Mouse (Mus musculus) fat pad, adult 2 months (tissue): ENCODE data around the gene Rpl10a.
"Not testable (repeated sequence)": the region's sequence is repeated elsewhere in the genome, so short reads cannot be mapped to it uniquely, and the experiment has no call there.

Source experiments
- DNase-seq: peaks from one replicate; pipeline ENCODE4 v3.0.0-alpha.2; 2011; ENCODE audit warnings: low read depth, low spot score; ENCODE audit errors: extremely low read depth

The Rpl10a gene

GRCm38 (mm10) chr17:28355871-28356270 lies 27.6 kb downstream of the Rpl10a start:
- no peak for DNase-seq

DNA sequence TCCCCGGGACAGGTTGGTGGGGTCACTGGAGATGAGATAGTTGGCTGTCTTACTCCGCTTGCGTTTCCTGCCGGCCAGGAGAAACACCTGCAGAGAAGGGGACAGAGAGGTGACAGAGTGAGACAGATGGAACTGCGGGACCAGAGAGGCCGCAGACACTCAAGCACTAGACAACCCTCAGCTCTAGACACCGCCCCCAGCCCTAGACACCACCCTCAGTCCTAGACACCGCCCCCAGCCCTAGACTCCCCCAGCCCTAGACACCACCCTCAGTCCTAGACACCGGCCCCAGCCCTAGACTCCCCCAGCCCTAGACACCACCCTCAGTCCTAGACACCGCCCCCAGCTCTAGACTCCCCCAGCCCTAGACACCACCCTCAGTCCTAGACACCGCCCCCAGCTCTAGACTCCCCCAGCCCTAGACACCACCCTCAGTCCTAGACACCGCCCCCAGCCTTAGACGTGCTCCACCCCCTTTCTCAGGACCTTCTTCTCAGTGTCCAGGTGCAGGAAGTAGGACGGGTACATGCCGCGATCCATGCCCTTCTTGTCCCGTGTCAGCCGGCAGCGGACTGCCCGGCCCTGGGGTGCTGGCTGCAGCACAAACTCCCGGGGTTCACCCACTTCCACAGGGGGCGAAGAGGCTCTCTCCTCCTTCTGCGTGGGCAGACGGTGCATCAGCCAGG lies 30.4 kb downstream of the Rpl10a start:
- not testable (repeated sequence) for DNase-seq

DNA sequence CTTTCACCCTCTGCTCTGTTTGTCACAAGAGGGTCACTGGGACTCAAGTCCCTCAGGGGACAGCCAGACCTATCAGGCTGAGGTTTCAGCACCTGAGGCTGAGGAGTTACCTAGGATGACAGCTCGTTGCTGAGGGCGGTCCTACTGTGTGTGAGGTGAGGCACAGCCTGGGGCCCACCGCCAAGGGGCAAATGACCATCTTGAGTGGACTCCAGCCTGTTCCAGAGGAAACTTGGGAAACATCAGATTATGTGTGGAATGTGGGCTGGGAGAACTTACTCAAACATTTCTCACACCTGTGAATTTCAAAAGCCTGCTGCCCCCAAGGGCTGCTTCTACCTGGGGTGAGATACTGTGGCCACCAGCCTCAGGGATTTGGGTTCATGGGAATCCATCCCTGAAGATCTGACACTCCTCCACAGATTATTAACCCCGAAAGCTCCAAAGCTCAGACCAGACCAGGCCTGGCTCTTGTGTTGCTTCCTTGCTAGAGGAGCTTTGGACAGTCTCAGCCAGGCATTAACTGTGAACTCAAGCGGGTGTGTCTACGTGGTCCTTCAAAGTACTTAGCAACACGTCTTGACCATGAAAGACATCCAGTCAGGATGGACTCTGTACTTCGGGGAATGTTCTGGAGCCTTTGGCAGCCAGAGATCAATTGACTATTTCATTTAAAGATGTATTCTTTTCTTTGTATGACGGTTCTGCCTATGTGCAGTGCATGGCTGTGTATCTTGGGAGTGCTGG lies 32.4 kb downstream of the Rpl10a start:
- DNase-seq, result no peak

- no peak for DNase-seq
These were observed 33.8 kb downstream of the Rpl10a start for GRCm38 (mm10) chr17:28361921-28362652.

DNA sequence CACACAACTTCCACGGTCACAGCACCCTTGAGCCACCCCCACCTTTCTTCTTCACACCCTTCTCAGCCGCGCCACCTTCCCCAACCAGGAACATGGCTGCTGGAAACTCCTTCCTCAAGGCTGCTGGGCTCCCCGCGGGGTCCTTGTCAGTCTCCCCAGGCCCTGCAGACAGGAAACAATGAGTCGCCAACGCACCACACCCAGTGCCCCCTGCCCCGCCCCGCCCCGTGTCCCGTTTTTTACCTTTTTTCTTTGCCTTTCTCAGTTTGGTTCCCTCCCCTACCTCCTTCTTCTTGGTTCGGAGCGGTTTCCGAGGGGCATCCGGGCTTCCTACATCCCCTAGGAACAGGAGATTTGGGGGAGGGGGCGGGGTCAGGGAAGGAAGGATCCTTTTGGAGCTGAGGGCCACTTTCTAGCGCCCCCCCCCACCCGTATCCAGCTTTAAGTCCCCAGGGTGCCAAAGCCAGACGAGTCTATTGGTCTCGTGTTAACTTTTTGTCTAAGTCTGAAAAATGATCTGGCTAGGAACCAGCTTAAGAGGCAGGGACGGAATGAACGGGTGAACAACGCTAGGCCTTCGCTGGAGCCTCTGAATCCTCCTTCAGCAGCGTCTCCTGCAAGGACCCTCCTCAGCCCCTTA lies 34.5 kb downstream of the Rpl10a start:
- no peak for DNase-seq

DNA sequence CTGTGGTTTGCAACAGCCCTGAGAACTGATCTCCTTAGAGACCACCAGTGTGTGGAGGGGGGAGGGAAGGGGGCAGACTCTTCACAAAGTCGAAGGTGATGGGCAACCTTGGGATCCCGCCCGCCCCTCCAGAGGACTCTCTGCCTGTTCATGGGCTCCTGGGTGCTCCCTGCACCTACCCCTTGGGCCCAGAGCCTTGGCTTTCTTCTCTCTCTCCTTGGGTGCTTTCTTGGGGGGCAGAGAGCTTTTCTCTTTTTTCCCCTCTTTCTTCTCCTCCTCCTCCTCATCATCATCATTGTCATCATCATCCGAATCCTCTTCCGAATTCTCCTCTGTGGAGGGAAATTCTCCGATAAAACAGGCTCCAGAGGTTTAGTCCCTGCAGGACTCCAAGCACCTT lies 35.2 kb downstream of the Rpl10a start:
- no peak for DNase-seq

GRCm38 (mm10) chr17:28365122-28365521 lies 36.9 kb downstream of the Rpl10a start, which contains the start of gene Tulp1:
Gene Tulp1, minus strand, starts transcription at chr17:28365222.
- no peak for DNase-seq

- no peak for DNase-seq
These were observed 40.2 kb downstream of the Rpl10a start for GRCm38 (mm10) chr17:28368449-28368848.

- DNase-seq, result no peak
These were observed 40.8 kb downstream of the Rpl10a start for GRCm38 (mm10) chr17:28369056-28369455.

GRCm38 (mm10) chr17:28371286-28371685 lies 43.0 kb downstream of the Rpl10a start:
- DNase-seq, result no peak

DNA sequence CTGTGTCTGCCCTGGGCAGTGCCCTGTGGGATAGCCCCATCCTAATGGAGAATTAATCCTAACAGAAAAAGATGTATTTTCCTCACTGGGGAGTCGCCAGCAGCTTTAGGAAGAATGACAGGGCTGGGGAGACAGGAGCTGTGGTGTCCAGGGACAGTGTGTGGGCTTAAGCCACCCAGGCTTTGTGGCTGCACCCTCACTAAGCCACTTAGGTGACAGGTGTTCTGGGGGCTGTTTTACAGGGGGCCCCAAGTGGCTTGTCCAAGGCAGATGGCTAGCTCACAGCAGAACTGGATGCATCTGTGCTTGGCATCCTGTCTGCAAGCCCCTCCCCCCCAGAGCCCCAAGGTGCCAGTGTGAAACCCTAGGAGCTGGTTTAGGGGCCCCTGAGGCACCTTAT lies 43.7 kb downstream of the Rpl10a start:
- DNase-seq, result no peak

DNA sequence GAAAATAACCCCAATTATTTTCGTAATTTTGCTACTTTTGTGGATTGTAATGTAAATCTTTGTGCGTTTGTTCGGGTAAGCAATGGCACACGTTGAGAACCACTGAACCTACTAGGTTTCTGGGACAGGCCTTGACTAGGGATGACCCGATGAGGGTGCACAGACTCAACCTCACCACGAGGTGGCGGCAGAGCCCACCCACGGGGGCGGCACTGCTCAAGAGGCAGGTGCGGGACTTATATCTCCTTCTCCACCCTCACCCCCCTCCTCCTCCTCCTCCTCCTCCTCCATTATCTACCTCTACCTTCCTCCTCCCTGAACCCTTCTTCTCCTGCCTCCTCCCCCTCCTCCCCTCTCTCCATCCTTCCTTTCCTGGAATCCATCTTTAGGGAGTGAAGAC lies 45.5 kb downstream of the Rpl10a start:
- no peak for DNase-seq

DNA sequence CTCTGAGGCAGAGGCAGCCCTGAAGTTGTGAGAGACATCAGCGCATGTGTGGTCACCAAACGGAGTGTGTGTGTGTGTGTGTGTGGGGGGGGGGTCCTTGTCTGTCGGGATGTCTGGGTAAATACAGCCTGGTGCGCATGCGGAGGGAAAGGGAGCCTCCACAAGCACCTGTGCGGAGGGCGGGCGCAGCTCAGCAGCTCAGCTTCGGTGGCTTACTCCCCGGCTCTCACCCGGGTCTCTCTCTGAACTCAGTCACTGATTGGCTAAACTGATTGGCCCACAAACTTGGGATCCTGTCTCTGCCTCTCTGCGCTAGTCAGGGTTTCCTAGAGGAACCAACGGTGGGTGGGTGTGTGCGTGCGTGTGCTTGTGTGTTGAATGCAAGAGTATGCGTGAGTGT lies 46.2 kb downstream of the Rpl10a start:
- no peak for DNase-seq

DNA sequence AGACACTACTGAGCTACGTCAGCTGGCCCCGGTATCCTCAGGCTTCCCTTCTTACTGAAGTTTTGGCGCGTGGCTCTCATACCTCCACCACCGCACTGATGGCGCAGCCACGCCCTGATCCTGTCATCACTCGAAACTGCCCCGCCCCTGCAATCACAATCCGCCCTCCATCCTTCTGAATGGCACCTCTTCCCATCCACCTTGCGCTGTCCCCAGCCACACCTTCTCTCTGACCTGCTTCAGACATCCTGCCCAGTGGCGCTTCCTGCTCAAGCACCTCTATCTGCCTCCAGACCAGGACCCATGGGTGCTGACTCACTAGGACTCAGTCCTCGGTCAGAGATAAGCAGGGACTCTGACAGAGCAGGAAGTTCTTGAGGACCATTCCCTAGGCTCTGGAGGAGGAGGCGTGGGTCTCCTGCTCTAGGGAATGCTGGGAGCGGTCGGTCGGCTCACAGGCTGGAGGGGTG lies 47.4 kb downstream of the Rpl10a start:
- no peak for DNase-seq

- DNase-seq, result no peak
These were observed 52.0 kb downstream of the Rpl10a start for GRCm38 (mm10) chr17:28380255-28380654.
